Mouse (Mus musculus): ENCODE data around the gene Klhl29. TPM values are rescaled to one million over a fixed set of nuclear protein-coding genes. Genes with fewer than 3 reads are reported as not detected.

Klhl29 gene
- total RNA-seq, 2 experiments from 2014 or later, result 39.9 to 42.8 TPM

- DNase-seq, result no peak
- intact Hi-C loops (cut with DNase I), result no loop called here
These were observed 184.3 kb downstream of the Klhl29 start for GRCm38 (mm10) chr12:5191206-5191605.

DNA sequence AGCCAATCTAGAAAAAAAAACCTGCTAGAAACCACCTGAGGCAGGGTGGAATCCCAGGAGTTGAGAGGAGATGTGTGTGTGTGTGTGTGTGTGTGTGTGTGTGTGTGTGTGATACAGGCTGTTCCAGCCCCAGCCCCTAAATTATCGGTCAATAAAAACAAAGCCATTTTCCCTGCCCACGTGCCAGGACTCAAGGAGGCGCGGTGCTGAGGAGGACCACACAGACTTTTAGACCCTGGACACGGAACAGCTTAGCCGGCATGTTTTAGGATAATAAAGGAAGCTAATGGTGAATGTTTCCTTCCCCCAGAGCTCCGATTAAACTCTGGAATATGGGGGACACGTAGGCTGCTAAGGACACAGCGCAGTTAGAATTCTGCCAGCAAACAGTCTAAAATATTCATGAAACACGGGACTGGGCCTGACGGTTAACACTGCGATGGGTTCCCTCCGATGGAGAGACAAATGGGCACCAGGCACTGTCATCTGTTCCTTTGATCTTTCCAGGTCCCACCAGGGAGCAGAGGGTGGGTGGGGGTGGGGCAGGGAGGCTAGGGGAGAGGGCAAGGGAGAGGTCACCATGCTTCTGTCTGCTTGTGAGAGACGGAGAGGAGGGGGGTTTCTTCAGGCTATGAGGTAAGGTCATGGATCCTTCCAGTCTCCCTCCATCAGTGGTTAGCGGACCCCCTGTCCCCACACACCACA is 185.9 kb downstream of the Klhl29 start:
- DNase-seq, result no peak
- intact Hi-C loops (cut with DNase I), result no loop called here

DNA sequence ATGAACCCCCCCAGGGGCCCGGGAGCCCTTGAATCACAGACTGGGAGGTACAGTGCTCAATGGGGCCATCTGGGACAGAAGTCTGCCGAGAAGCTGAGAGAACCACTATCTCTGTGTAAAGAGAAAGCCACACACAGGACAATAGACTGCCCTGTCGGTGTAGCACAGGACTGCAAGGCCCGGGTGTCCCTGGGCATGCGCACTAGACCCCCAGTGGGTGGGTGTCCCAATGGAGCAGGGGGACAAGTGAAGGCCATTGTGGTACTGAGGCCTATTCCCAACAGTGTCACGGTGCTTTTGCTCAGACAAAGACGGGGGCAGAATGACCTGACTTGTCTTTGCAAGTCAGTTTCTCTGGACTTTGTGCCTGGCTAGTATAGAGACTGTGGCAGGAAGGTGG is 186.6 kb downstream of the Klhl29 start:
- intact Hi-C loops (cut with DNase I), result no loop called here
- DNase-seq, result peak; percentile 45

DNA sequence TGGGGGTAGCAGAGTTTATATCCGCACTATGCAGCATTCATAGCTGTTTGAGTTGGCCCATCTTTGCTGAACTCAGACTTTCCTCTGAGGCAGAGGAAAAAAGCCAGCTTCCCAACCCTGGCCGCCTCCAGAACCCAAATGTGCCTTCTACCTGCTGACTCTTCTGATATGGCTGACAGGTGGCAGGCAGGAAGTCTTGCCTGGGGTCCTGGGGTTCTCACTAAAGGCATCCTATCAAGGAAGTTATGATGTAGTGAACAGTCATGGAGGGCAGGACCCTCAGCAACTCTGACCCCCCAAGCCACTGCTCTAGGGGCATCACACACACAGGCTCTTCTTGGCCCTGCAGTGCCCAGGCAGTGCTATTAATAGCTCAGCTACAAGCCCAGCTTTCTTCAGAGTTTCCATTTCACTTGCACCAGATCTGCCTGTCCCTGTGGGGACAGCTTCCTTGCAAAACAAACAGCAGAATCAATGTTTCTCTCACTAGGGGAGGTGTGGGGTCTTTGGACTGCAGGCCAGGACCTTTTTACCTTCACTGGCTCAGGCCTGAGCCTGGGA is 187.6 kb downstream of the Klhl29 start:
- intact Hi-C loops (cut with DNase I), result no loop called here
- no peak for DNase-seq

DNA sequence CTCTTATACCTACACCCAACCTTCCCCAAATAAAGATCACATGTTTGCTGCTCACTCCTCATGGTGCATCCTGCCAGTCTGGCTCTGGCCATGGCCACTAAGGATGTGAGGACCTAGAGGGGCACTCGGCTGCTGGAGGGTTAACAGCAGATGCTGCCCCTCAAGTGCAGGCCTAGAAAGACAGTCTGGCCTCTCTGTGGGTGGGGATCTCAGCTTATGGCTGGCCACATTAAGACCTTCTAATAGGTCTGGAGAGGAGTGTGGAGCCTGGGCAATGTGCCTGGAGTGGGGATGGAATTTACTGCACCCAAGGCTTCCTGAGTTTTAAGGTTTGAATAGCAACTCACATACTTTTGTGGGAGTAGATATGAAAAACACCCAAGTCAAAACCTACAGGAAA is 188.8 kb downstream of the Klhl29 start:
- peak; percentile 92 for DNase-seq
- intact Hi-C loops (cut with DNase I), result no loop called here

- intact Hi-C loops (cut with DNase I), result no loop called here
- no peak for DNase-seq
These were observed 189.9 kb downstream of the Klhl29 start for GRCm38 (mm10) chr12:5185603-5186002.

DNA sequence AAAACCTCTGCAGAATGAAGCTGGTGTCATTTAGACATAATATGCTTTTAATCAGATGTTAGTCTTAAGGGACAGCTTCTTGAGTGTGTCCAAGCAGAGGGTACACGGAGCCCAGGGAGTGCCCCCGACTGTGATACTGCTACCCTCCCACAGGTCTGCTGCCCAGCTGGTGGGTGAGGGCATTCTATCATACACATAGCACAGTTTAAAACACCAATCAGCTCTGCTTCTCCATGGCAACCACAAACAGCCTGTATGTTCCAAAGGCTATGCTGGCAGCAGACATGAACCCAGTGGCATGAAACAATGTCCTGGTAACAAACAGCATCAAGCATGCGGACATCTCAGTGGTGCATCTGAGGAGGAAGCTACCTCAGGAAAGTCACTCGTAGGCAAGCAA is 192.9 kb downstream of the Klhl29 start:
- no peak for DNase-seq
- intact Hi-C loops (cut with DNase I), result no loop called here

- intact Hi-C loops (cut with DNase I), result no loop called here
These were observed 193.3 kb downstream of the Klhl29 start for GRCm38 (mm10) chr12:5182165-5182564.

DNA sequence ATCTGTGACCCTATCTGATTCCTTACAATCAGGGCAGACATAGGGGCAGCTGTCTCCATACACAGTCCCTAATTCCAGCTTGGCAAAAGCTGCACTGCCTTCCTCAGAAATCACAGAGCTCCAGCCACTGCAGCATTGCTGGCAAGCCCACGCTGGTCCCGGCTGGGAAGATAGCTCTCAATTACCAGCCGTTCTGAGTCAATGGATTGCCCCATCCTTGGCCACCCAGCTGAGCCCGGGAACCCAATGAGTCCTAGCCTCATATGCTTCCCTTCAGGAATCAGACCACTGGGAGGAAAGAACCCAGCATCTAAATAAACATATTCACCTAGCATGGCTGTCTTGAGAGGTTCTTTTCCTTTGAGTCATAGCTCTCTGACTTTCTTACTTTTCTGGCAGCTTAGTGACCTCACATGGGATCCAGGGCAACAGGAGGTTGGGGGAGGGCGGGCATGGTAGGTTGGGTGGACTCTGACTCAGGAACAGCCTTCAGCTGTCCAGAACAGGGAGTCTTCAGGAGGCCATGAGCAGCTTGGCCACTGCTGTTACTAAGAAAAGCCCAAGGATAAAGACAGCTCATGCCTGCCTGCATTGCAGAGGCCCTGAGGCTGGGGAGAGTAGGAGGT is 198.7 kb downstream of the Klhl29 start:
- peak; percentile 59 for DNase-seq
- intact Hi-C loops (cut with DNase I), result no loop called here

More at GRCm38 (mm10) chr12:5182165-5182564, 193.3 kb downstream of the Klhl29 start:
- no peak for DNase-seq

GRCm38 (mm10) chr12:5166141-5166540 is 209.3 kb downstream of the Klhl29 start:
- intact Hi-C loops (cut with DNase I), result no loop called here
- peak; percentile 51 for DNase-seq

- intact Hi-C loops (cut with DNase I), result no loop called here
- no peak for DNase-seq
These were observed 210.1 kb downstream of the Klhl29 start for GRCm38 (mm10) chr12:5165411-5165810.

GRCm38 (mm10) chr12:5162672-5163071 is 212.8 kb downstream of the Klhl29 start:
- intact Hi-C loops (cut with DNase I), result no loop called here
- DNase-seq, result no peak

DNA sequence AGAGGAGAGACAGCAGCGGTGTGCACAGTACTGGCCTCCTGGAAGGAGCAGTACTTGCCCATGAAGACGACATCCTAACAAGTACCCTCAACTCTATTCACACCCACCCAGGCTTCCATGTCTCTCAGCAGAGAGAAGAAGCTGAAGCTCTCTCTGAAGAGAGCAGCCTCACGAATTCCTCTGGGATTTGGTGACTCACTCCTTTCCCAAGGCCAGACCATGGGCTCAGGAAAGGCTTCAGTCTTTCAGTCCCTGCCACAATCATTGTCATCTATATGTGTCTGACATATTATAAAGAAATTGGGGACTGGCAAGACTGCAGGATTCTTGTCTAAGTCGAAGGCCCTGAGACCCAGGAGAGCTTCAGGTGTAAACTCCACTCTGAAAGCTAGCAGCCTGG is 213.9 kb downstream of the Klhl29 start:
- intact Hi-C loops (cut with DNase I), result no loop called here
- no peak for DNase-seq

- intact Hi-C loops (cut with DNase I), result no loop called here
- peak; percentile 39 for DNase-seq
These were observed 217.5 kb downstream of the Klhl29 start for GRCm38 (mm10) chr12:5157931-5158481.

- DNase-seq, result peak; percentile 71
- intact Hi-C loops (cut with DNase I), result no loop called here
These were observed 218.3 kb downstream of the Klhl29 start for GRCm38 (mm10) chr12:5157021-5157681.

DNA sequence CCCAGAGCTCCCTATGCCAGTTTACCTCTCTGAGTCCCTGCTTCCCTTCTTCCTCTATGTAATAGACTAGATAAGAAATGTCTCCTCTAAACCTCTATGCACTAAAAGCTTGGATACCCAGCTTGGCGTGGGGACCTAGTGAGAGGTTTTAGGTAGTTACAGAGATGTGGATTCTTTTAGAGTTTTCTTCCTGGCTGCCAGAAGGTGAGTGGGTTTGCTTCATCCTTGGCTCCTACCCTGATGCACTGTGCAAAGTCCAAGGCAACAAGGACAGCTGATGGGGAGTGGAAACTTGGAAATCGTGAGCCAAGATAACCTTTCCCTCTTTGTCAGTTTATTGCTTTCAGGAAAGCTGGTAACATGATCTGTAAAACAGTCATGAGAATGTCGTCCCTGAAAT is 220.3 kb downstream of the Klhl29 start:
- intact Hi-C loops (cut with DNase I), result no loop called here
- no peak for DNase-seq

- DNase-seq, result peak; percentile 46
- intact Hi-C loops (cut with DNase I), result no loop called here
These were observed 223.6 kb downstream of the Klhl29 start for GRCm38 (mm10) chr12:5151859-5152258.

DNA sequence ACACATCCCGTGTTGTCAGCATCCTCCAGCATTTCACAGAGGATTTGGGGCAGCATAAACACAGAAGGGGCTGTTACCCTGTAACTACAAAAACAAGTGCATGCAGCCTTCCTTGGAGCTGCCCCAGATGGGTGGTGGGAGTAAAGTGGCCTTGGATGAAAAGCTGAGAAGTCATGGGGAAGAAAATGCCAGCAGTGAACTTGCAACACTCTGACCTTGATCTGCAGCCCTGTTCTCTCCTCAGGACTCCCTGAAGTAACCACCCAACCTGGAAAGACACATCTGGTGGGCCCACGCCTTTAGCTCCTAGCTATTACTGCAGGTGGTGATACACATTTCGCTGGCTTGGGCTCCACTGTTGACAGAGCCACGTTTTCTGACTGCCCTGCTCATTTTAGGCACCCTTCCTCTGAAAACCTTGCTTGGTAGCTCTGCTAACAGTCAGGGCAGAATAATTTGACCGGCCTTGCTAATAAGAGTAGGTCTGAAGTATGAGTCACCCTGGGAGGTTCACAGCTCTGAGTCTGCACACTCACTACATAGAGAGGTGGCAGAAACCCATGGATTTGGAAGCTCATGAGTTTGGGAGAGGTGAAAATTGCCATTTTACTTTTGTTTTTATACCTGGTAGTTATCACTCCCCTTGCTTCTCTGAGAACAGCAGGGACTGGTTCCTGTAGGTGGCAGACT is 228.0 kb downstream of the Klhl29 start:
- no peak for DNase-seq
- intact Hi-C loops (cut with DNase I), result no loop called here

DNA sequence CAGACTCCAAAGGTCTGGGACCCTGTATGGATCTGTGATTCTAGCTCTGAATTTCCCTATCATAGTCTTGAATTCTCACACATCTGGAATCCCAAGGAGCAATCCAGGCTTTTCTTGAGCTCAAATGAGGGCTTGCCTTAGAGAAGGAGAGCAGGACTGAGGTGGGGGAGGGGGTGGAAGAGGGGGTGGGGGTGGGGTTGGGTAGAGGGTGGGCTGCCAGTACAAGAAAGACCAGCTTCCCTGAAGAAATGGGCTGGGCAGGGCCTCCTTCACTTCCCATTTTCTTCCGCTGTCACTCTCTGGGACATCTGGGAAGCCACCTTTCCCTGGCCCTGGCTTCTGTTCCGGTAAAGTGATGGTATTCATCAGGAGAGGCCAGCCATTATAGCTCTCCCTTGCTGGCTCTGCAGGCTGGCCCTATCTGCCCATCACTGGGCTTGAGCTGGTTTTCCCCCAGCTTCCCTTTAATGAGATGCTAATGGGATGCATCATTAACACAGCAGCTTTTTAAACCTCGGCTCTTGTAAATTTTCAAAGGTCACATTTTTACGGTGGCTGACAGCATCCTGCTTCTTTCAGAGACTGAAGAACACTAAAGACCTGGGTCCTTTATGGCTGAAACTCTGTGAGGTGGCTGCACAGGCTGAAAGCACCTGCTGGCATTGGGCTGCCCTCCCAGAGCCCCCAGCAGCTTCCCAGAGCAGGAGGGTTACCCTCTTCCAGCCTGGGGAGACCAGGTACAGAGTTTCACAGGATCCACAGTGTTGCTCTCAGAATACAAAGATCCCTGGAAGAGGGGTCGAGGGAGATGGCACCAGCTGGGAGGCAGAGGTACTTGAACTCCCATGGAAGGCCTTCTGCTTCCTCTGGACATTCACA is 231.3 kb downstream of the Klhl29 start:
- intact Hi-C loops (cut with DNase I), result no loop called here
- no peak for DNase-seq

- no peak for DNase-seq
- intact Hi-C loops (cut with DNase I), result no loop called here
These were observed 232.3 kb downstream of the Klhl29 start for GRCm38 (mm10) chr12:5143224-5143623.

All from left cerebral cortex, postnatal 4 days (tissue).